Mouse (Mus musculus): ENCODE measurements at regions not wholly inside any gene's neighbourhood (a gene's known extent, or its start where the extent isn't known, plus 50 kb on each side); places are given as distances from the start of the nearest gene placed in this dataset.

- WGBS, result 84% methylated on average over 4 of the region's 4 CpGs
- Histone ChIP-seq H3K27ac (ENCODE audit: low read length) (no peak overlapping the region), H3K9ac (replicated peaks; ENCODE audit: low read depth, low read length) (no peak overlapping the region)
Measured at GRCm38 (mm10) chr13:82907689-82908088, 596.1 kb upstream of the Mef2c start.

GRCm38 (mm10) chr13:82909151-82909550 lies 594.7 kb upstream of the Mef2c start:
- WGBS, result 88% methylated on average over 4 of the region's 4 CpGs
- no peak overlapping the region for H3K4me3 ChIP-seq (ENCODE audit: low read depth, low read length)

More at GRCm38 (mm10) chr13:82907689-82908088, 596.1 kb upstream of the Mef2c start:
- Histone ChIP-seq H3K27me3 (ENCODE audit: control insufficient read depth, insufficient read depth, low read length) (no peaks in the 10 kb centered on the region), H3K9me3 (ENCODE audit: control insufficient read depth, low read depth, low read length) (no peaks in the 10 kb centered on the region), H3K4me3 (ENCODE audit: low read depth, low read length) (no peak overlapping the region), H3K36me3 (ENCODE audit: control insufficient read depth, insufficient read depth, low read length) (no peaks in the 10 kb centered on the region), H3K4me2 (replicated peaks; ENCODE audit: low read depth, low read length) (no peak overlapping the region), H3K4me1 (ENCODE audit: control insufficient read depth, insufficient read depth, low read length) (no peaks in the 10 kb centered on the region)
- no peak for ATAC-seq (ENCODE audit: insufficient number of reproducible peaks, insufficient read depth, low FRiP score, low read depth)

DNA sequence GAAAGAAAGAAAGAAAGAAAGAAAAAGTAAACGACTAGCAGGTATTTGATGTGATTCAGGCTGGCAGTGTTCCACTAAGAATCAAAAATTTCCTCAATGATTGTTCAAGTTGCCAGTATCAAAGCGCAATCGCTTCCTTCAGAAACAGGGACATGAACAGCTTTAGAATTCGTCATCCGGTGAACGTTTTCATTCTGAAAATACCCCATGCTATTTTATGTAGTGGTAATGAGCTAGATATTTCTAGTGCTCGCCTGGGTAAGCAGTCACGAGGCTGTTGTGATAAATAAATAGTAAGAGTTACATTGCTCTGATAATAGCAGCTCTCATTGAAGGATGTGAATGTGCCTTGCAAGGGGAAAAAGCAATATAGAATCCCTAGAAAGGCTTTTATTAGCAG lies 591.0 kb upstream of the Mef2c start:
- Histone ChIP-seq H3K9me3 (ENCODE audit: control insufficient read depth, low read depth, low read length) (no peaks in the 10 kb centered on the region), H3K4me2 (replicated peaks; ENCODE audit: low read depth, low read length) (no peak overlapping the region), H3K27ac (ENCODE audit: low read length) (no peak overlapping the region), H3K27me3 (ENCODE audit: control insufficient read depth, insufficient read depth, low read length) (no peaks in the 10 kb centered on the region), H3K36me3 (ENCODE audit: control insufficient read depth, insufficient read depth, low read length) (no peaks in the 10 kb centered on the region), H3K4me3 (ENCODE audit: low read depth, low read length) (no peak overlapping the region), H3K4me1 (ENCODE audit: control insufficient read depth, insufficient read depth, low read length) (no peaks in the 10 kb centered on the region), H3K9ac (replicated peaks; ENCODE audit: low read depth, low read length) (no peak overlapping the region)
- 79% methylated on average over 8 of the region's 8 CpGs for WGBS
- no peak for ATAC-seq (ENCODE audit: insufficient number of reproducible peaks, insufficient read depth, low FRiP score, low read depth)

More at GRCm38 (mm10) chr13:82909151-82909550, 594.7 kb upstream of the Mef2c start:
- Histone ChIP-seq H3K4me1 (ENCODE audit: control insufficient read depth, insufficient read depth, low read length) (no peaks in the 10 kb centered on the region), H3K9ac (replicated peaks; ENCODE audit: low read depth, low read length) (no peak overlapping the region), H3K9me3 (ENCODE audit: control insufficient read depth, low read depth, low read length) (no peaks in the 10 kb centered on the region), H3K36me3 (ENCODE audit: control insufficient read depth, insufficient read depth, low read length) (no peaks in the 10 kb centered on the region), H3K27ac (ENCODE audit: low read length) (no peak overlapping the region), H3K27me3 (ENCODE audit: control insufficient read depth, insufficient read depth, low read length) (no peaks in the 10 kb centered on the region), H3K4me2 (replicated peaks; ENCODE audit: low read depth, low read length) (no peak overlapping the region)
- no peak for ATAC-seq (ENCODE audit: insufficient number of reproducible peaks, insufficient read depth, low FRiP score, low read depth)

- Histone ChIP-seq H3K9me3 (ENCODE audit: control insufficient read depth, low read depth, low read length) (no peaks in the 10 kb centered on the region), H3K27me3 (ENCODE audit: control insufficient read depth, insufficient read depth, low read length) (no peaks in the 10 kb centered on the region), H3K4me2 (replicated peaks; ENCODE audit: low read depth, low read length) (no peak overlapping the region), H3K27ac (ENCODE audit: low read length) (no peak overlapping the region), H3K9ac (replicated peaks; ENCODE audit: low read depth, low read length) (no peak overlapping the region), H3K4me1 (ENCODE audit: control insufficient read depth, insufficient read depth, low read length) (no peaks in the 10 kb centered on the region), H3K36me3 (ENCODE audit: control insufficient read depth, insufficient read depth, low read length) (no peaks in the 10 kb centered on the region), H3K4me3 (ENCODE audit: low read depth, low read length) (no peak overlapping the region)
- WGBS, result 89% methylated on average over 4 of the region's 4 CpGs
- no peak for ATAC-seq (ENCODE audit: insufficient number of reproducible peaks, insufficient read depth, low FRiP score, low read depth)
Measured at GRCm38 (mm10) chr13:82915194-82915593, 588.6 kb upstream of the Mef2c start.

DNA sequence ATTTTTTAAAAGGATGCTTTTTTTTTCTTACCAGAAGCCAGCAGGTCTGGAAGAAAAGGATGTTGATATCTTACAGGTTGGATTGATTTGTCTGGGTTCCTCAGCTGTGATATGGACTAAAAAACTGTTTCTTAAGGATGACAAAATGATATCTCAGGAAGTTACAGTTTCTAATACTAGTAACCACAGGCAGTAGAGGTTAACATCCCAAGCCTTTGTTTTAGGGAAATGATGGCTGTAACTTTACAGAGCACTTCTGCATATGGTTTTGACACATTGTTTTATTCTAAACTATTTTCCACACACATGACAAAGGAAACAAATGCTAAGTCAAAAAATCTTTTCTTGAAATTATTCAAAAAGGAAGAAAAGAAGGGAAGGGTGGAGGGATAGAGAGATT lies 573.8 kb upstream of the Mef2c start:
- Histone ChIP-seq H3K27me3 (ENCODE audit: control insufficient read depth, insufficient read depth, low read length) (no peaks in the 10 kb centered on the region), H3K9me3 (ENCODE audit: control insufficient read depth, low read depth, low read length) (no peaks in the 10 kb centered on the region), H3K36me3 (ENCODE audit: control insufficient read depth, insufficient read depth, low read length) (no peaks in the 10 kb centered on the region), H3K9ac (replicated peaks; ENCODE audit: low read depth, low read length) (no peak overlapping the region), H3K27ac (ENCODE audit: low read length) (no peak overlapping the region), H3K4me1 (ENCODE audit: control insufficient read depth, insufficient read depth, low read length) (no peaks in the 10 kb centered on the region), H3K4me3 (ENCODE audit: low read depth, low read length) (no peak overlapping the region), H3K4me2 (replicated peaks; ENCODE audit: low read depth, low read length) (no peak overlapping the region)
- no peak for ATAC-seq (ENCODE audit: insufficient number of reproducible peaks, insufficient read depth, low FRiP score, low read depth)

DNA sequence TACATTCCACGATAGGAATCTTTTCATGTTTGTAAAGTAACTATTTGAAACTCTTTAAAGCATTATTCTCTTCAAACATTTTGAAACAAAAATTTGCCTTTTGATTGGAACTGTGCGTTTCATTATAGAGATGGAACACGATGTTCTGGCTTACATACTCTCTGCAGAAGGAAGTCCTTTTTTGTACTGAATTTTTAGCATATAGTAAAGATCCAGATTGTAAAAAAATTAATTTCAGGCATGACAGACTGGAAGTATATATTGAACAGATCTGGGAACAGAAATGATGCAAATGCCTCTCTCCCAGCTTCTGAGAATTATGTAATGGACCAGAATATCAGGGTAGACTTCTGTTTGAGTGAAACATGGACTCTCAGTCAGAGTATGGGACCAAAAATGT lies 566.0 kb upstream of the Mef2c start:
- Histone ChIP-seq H3K9me3 (ENCODE audit: control insufficient read depth, low read depth, low read length) (no peaks in the 10 kb centered on the region), H3K27me3 (ENCODE audit: control insufficient read depth, insufficient read depth, low read length) (no peaks in the 10 kb centered on the region), H3K27ac (ENCODE audit: low read length) (no peak overlapping the region), H3K4me2 (replicated peaks; ENCODE audit: low read depth, low read length) (no peak overlapping the region), H3K4me3 (ENCODE audit: low read depth, low read length) (no peak overlapping the region), H3K4me1 (ENCODE audit: control insufficient read depth, insufficient read depth, low read length) (no peaks in the 10 kb centered on the region), H3K9ac (replicated peaks; ENCODE audit: low read depth, low read length) (no peak overlapping the region), H3K36me3 (ENCODE audit: control insufficient read depth, insufficient read depth, low read length) (no peaks in the 10 kb centered on the region)
- ATAC-seq (ENCODE audit: insufficient number of reproducible peaks, insufficient read depth, low FRiP score, low read depth), result no peak
- 83% methylated on average over 3 of the region's 3 CpGs for WGBS

- H3K27ac ChIP-seq (ENCODE audit: low read length), result no peak overlapping the region
- H3K4me3 ChIP-seq (ENCODE audit: low read depth, low read length), result no peak overlapping the region
- WGBS, result 60% methylated on average over 11 of the region's 11 CpGs
- no peaks in the 10 kb centered on the region for H3K9me3 ChIP-seq (ENCODE audit: control insufficient read depth, low read depth, low read length)
- H3K4me2 ChIP-seq (replicated peaks; ENCODE audit: low read depth, low read length), result no peak overlapping the region
- no peak overlapping the region for H3K9ac ChIP-seq (replicated peaks; ENCODE audit: low read depth, low read length)
- no peaks in the 10 kb centered on the region for H3K4me1 ChIP-seq (ENCODE audit: control insufficient read depth, insufficient read depth, low read length)
- no peaks in the 10 kb centered on the region for H3K27me3 ChIP-seq (ENCODE audit: control insufficient read depth, insufficient read depth, low read length)
- H3K36me3 ChIP-seq (ENCODE audit: control insufficient read depth, insufficient read depth, low read length), result no peaks in the 10 kb centered on the region
- no peak for ATAC-seq (ENCODE audit: insufficient number of reproducible peaks, insufficient read depth, low FRiP score, low read depth)
Measured at GRCm38 (mm10) chr13:82942691-82943341, 561.0 kb upstream of the Mef2c start.

GRCm38 (mm10) chr13:82946931-82947330 lies 556.9 kb upstream of the Mef2c start:
- ATAC-seq (ENCODE audit: insufficient number of reproducible peaks, insufficient read depth, low FRiP score, low read depth), result no peak
- no peak overlapping the region for H3K4me3 ChIP-seq (ENCODE audit: low read depth, low read length)
- H3K9me3 ChIP-seq (ENCODE audit: control insufficient read depth, low read depth, low read length), result no peaks in the 10 kb centered on the region
- H3K4me2 ChIP-seq (replicated peaks; ENCODE audit: low read depth, low read length), result no peak overlapping the region
- no peak overlapping the region for H3K9ac ChIP-seq (replicated peaks; ENCODE audit: low read depth, low read length)
- no peaks in the 10 kb centered on the region for H3K27me3 ChIP-seq (ENCODE audit: control insufficient read depth, insufficient read depth, low read length)
- no peak overlapping the region for H3K27ac ChIP-seq (ENCODE audit: low read length)
- no peaks in the 10 kb centered on the region for H3K4me1 ChIP-seq (ENCODE audit: control insufficient read depth, insufficient read depth, low read length)
- H3K36me3 ChIP-seq (ENCODE audit: control insufficient read depth, insufficient read depth, low read length), result no peaks in the 10 kb centered on the region
- WGBS, result 80% methylated on average over 5 of the region's 5 CpGs

GRCm38 (mm10) chr13:82949541-82949940 lies 554.3 kb upstream of the Mef2c start:
- H3K9me3 ChIP-seq (ENCODE audit: control insufficient read depth, low read depth, low read length), result no peaks in the 10 kb centered on the region
- no peaks in the 10 kb centered on the region for H3K27me3 ChIP-seq (ENCODE audit: control insufficient read depth, insufficient read depth, low read length)
- no peak for ATAC-seq (ENCODE audit: insufficient number of reproducible peaks, insufficient read depth, low FRiP score, low read depth)
- no peaks in the 10 kb centered on the region for H3K4me1 ChIP-seq (ENCODE audit: control insufficient read depth, insufficient read depth, low read length)
- no peaks in the 10 kb centered on the region for H3K36me3 ChIP-seq (ENCODE audit: control insufficient read depth, insufficient read depth, low read length)
- no peak overlapping the region for H3K27ac ChIP-seq (ENCODE audit: low read length)
- H3K9ac ChIP-seq (replicated peaks; ENCODE audit: low read depth, low read length), result no peak overlapping the region
- no peak overlapping the region for H3K4me3 ChIP-seq (ENCODE audit: low read depth, low read length)
- H3K4me2 ChIP-seq (replicated peaks; ENCODE audit: low read depth, low read length), result no peak overlapping the region
- 55% methylated on average over 6 of the region's 6 CpGs for WGBS
